Mouse (Mus musculus) embryo, embryonic 10.5 days (tissue): ENCODE measurements around the gene Gm21961.
"Not testable (repeated sequence)": the region's sequence is repeated elsewhere in the genome, so short reads cannot be mapped to it uniquely, and the experiment has no call there.

Source experiments
- DNase-seq: peaks from one replicate; pipeline ENCODE4 v3.0.0-alpha.2; 2015; ENCODE audit warnings: low spot score

Gene Gm21961

DNA sequence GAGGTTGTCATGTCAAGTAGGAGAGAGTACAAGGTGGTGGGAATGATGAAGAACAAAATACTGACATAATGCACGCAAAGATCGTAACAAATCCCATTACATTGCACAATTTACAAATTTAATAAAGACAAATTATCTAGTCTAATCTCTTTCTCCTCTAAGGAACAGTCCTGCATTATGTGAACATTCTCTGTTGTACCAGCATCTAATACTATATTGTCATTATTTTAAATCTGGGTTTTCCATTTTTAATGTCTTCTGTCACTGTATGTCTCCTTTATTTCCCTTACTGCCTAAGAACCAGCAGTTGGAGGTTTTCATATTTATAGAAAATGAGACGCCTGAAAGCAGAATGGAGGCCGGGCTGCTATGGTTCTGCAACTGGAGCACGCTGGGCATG, at the start of gene Gm21961:
Gene Gm21961, minus strand, starts transcription at position 101 of the 400 bp plus-strand sequence.
- DNase-seq = no peak

DNA sequence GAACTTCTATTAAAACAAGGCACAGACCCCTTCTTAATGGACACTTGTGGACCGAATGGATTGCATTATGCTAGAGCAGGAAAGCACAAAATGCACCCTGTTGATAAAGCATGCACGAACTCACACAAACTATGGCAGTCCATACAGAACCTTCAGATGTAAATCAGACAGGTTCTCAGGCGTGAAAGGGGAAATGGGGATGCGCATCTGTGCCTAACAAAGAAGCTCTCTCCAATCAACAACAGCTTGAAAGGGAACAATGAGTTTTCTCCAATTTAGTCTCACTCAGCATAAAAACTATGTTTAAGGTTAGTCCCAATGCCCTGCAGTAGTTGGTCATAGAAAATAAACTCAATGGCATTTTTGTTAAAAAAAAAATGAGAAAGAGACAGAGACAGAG, 27.3 kb upstream of the Gm21961 start:
- peak; percentile 34 for DNase-seq

DNA sequence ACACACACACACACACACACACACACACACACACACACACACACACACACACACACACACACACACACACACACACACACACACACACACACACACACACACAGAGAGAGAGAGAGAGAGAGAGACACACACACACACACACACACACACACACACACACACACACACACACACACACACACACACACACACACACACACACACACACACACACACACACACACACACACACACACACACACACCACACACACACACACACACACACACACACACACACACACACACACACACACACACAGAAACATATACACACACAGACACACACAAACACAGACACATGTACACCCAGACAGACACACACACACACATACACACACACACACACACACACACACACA, 24.5 kb upstream of the Gm21961 start:
- not testable (repeated sequence) for DNase-seq

DNA sequence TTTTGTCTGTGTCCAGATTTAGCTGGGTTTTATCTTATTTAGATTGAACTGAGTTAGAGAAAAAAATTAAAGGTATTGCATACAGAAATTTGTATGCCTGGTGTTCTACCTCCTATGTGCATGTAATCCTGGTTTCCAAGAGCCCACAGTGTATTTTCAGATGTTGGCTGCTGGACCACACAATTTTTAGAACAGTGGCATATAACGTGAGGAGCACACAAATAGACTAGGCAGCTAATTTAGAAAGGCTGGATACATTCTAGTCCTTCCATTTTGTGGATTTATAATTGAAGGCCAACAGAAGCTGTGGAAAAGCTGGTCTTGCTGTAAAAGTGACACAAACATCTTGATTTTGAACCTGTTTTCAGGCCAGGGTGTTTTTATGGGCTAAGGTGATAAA, 3.3 kb upstream of the Gm21961 start:
- DNase-seq = no peak

DNA sequence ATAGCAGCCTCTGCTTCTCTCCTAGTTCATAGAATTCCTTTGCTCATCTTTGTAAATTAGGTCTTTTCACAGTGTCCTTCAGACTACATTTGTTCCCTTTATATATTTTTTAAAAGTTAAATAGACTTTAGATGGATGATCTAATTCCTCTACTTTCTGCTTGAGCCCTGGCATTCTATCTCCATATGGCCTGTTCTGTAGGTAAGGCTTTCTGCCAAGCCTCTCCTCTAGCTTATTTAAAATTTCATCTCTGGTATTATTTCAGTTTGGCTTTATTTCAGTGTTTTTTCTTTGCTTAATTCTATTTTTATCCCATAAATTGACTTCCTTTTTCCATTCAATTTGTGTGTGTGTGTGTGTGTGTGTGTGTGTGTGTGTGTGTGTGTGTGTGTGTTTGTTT, 8.5 kb downstream of the Gm21961 start:
- no peak for DNase-seq

DNA sequence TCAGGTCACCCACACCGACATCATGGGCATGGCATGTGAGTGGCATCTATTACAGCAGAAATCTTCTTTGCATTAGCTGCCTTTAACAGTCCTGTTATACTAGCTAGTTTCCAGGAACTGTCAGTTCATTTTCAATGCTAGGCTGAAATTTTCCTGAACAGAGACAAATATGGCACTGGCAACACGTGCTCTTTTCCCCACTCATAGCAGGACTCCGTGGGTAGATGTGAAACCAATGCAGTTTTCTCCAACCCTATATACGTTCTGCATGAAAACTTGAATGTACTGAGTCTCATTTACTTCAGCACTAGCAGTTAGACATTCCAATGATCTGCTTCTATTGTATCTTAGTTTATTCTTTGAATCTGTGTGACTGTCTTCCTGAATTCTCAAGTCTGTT, 20.2 kb downstream of the Gm21961 start:
- no peak for DNase-seq

DNA sequence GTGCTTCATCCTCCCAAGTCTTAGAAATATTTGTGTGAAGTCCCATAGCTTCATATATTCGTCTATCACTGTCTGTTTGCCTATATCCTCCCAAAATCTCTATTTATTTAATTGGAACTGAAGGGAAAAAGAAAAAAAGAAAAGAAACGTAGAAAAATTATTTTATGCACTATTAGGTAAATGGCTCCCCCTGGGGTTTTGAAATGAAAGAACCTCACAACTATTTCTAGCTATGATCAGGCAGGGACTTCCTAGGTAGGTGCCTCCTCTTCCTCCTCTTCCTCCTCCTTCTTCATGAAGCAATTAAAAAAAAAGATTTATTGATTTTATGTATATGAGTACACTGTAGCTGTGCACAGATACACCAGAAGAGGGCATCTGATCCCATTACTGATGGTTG, 34.7 kb downstream of the Gm21961 start:
- DNase-seq = no peak

DNA sequence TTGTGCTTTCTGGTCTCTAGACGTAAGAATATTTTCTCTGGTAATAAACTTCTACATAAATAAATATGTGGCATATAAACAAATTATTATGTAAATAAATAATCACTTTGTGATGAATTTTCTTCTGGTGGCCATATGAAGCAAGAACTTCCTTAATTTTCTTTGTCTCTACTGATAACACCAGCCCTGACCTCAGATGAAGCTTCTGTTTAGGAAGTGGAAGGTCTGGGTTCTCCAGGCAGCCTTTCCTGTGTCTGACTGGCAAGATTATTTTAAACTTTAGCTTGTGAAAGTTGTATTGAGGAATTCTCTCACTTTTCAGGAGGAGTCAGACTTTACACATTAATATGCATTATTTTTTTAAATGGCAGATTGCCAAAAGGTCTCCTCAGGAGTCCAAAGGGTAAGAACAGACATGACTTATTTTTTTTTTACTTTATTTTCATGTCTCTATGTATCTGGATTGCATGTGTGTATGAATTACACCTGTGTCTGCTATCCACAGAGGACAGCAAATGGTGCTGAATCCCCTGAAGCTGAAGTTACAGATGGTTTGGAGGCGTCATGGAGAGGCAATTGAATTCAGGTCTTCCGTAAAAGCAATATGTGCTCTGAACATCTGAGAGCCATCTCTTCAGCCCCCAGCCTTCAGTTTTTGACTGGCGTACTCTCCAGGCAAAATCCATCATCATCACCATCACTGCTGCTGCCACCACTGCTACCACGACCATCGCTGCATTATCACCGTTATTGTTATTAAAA, 38.5 kb downstream of the Gm21961 start:
- no peak for DNase-seq
